Mouse (Mus musculus) embryonic fibroblast, embryonic 13.5 days (primary cell): ENCODE data around the gene Rsrc1.

Experiments used
- CTCF ChIP-seq: IDR thresholded peaks from 2 replicates; pipeline ENCODE4 v1.5.1; 2011; ENCODE audit warnings: mild to moderate bottlenecking, control low read depth, low read length, moderate library complexity, borderline replicate concordance; ENCODE audit not compliant: insufficient read depth
- POLR2A ChIP-seq: IDR thresholded peaks from 2 replicates; pipeline ENCODE4 v1.6.1; 2011; ENCODE audit warnings: low read depth, mild to moderate bottlenecking, control low read depth, low read length, moderate library complexity

DNA sequence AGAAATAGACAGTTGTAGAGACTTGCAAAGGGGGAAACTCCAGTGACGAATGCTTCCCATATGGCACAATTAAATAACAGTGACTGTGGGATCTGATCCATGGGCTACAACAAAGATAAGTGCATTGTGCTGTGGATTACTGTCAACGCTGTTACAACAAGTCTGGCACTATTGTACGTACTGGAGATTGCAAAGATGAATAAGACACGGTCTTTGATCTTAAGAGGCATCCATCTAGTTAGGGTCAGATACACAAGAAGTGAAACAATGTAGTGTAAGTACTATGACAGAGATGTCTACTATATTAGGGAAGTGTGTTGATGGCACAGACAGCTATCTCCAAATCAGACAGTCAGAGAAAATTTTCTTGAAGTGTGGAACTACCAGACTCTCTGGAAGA is 135.1 kb downstream of the Rsrc1 start:
- TF ChIP-seq POLR2A (no peak), CTCF (no peak)
